Mouse (Mus musculus) retina, postnatal 1 day (tissue): ENCODE results near the gene Agrp.

Experiments used
- DNase-seq: peaks from one replicate; pipeline ENCODE4 v3.0.0-alpha.2; 2012

Agrp gene

GRCm38 (mm10) chr8:105517346-105517745 lies 119.8 kb downstream of the Agrp start:
- DNase-seq, result peak; percentile 10
